In genomic region chr9:114446887-114447286, GRCm38 (mm10) we compare ENCODE assay signal across 21 mouse cellular contexts. TPM values are rescaled to one million over a fixed set of nuclear protein-coding genes. Genes with fewer than 3 reads are reported as not detected.
"Had no signal": no experiment of that assay in that cellular context is flagged by ENCODE, and none has a peak within 500 bp of the region (broad histone marks: within the 10 kb centered on the region; RNA-seq: fewer than 3 reads in every experiment).

No protein-coding gene starts in this region.

- ATAC-seq: lung, postnatal 0 days; midbrain, embryonic 13.5 days; midbrain, embryonic 15.5 days had no signal

- H3K36me3 ChIP-seq: lung, embryonic 15.5 days; midbrain, embryonic 15.5 days; stomach, embryonic 15.5 days had no signal

- H3K4me2 ChIP-seq: lung, embryonic 15.5 days; midbrain, embryonic 11.5 days; midbrain, embryonic 13.5 days; midbrain, embryonic 15.5 days; neural tube, embryonic 12.5 days; stomach, embryonic 15.5 days had no signal

- H3K9ac ChIP-seq: lung, embryonic 15.5 days; midbrain, embryonic 13.5 days; midbrain, embryonic 15.5 days; neural tube, embryonic 12.5 days; stomach, embryonic 15.5 days had no signal

- H3K27ac ChIP-seq: lung, embryonic 15.5 days; macrophage; midbrain, embryonic 13.5 days; midbrain, embryonic 15.5 days; neural tube, embryonic 12.5 days; stomach, embryonic 15.5 days; stomach, postnatal 0 days had no signal

- H3K27me3 ChIP-seq: lung, embryonic 15.5 days; megakaryocyte, embryonic 14.5 days; midbrain, embryonic 13.5 days; midbrain, embryonic 15.5 days; neural tube, embryonic 12.5 days; stomach, embryonic 15.5 days had no signal

- DNase-seq: lung, adult 2 months; lung, postnatal 14 days; lung, postnatal 36 days; right cerebral cortex, postnatal 14 days; thymus, adult 2 months; thymus, postnatal 25 days; thymus, postnatal 4 days had no signal

- H3K9me3 ChIP-seq: lung, embryonic 15.5 days; megakaryocyte, embryonic 14.5 days; midbrain, embryonic 13.5 days; midbrain, embryonic 15.5 days; neural tube, embryonic 12.5 days; stomach, embryonic 15.5 days had no signal

- H3K4me1 ChIP-seq: lung, embryonic 15.5 days; megakaryocyte, embryonic 14.5 days; midbrain, embryonic 13.5 days; midbrain, embryonic 15.5 days; neural tube, embryonic 12.5 days; stomach, embryonic 15.5 days had no signal

- H3K4me3 ChIP-seq: lung, embryonic 15.5 days; megakaryocyte, embryonic 14.5 days; midbrain, embryonic 13.5 days; midbrain, embryonic 15.5 days; neural tube, embryonic 12.5 days; stomach, embryonic 15.5 days had no signal

RNA-seq across cellular contexts. Expression of gene Ccr4, which starts 57.8 kb away (rescaled TPM):
- total RNA-seq: megakaryocyte progenitor cell, adult 5-6 weeks; midbrain, postnatal 0 days; neutrophil, adult 5-6 weeks had no signal
- polyA plus RNA-seq: lung, postnatal 0 days; macrophage; midbrain, embryonic 11.5 days; midbrain, embryonic 13.5 days; midbrain, embryonic 15.5 days; midbrain, postnatal 0 days; neural tube, embryonic 12.5 days; neural tube, embryonic 14.5 days; stomach, postnatal 0 days had no signal
